Mouse (Mus musculus): ENCODE results near the gene Acad12.
"Not testable (repeated sequence)": the region's sequence is repeated elsewhere in the genome, so short reads cannot be mapped to it uniquely, and the experiment has no call there.

Gene Acad12

DNA sequence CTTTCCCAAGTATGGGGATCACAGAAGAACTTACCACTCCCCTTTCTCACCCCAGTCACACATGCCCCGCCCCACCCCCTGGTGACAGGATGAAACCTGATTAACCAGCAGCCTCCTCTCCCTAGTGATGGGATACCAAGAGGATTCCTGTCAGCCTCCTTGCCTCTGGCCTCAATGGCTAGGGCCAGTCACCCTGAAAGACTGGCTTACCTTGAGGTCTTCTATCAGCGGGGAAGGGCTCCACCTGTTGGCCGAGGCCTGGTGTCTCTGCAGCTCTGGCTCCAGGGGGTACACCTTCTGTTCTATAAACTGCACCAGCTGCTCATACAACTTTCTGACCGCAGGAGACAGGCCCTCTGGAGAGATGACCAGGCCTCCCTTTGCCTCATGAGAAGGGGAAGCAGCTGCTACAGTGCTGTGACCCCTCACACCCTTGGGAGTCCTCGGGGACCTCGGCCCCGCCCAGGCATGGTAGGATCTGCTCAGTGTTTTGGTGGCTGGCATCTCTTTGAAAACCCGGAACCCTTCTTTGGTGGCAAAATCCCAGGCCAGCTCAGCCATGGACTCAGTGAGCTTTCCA lies 9.1 kb downstream of the Acad12 start:
- DNase-seq = not testable (repeated sequence)

DNA sequence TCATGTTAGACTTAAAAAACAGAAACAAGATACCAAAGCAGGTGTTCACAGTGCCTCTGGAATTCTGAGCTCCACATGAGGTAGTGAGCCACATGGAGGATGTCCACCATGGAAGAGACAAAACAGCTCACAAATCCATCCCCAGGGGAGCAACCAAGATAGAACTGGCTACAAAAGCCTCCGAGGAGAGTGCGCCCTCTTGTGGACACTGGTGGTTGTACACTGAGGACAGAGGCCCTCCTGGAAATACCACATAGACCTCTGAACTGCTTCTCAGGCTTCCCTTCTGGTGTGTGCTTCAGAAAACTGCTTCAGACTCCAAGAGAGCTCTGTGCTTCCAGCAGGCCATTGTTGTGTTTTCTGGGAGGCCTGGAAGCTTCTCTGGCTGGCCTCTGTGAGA lies 12.6 kb downstream of the Acad12 start:
- DNase-seq = peak; percentile 57

DNA sequence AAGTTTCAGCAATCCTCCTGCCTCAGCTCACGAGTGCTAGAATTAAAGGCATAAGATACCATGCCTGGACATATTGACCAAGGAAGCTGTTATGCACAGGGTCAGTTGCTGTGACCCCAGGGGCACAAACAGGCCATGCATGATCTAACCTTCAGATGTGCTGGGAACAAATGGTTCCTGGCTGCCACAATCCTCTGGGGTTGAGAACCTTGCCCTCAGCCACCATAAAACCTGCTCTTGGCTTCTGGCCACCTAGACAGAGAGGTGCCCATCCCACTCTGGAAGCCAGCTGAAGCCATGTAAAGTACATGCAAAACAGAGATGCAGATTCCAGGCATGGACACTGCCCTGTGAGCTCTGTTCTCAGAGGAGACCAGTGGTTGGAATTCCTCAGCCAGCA lies 14.9 kb downstream of the Acad12 start:
- not testable (repeated sequence) for DNase-seq

DNA sequence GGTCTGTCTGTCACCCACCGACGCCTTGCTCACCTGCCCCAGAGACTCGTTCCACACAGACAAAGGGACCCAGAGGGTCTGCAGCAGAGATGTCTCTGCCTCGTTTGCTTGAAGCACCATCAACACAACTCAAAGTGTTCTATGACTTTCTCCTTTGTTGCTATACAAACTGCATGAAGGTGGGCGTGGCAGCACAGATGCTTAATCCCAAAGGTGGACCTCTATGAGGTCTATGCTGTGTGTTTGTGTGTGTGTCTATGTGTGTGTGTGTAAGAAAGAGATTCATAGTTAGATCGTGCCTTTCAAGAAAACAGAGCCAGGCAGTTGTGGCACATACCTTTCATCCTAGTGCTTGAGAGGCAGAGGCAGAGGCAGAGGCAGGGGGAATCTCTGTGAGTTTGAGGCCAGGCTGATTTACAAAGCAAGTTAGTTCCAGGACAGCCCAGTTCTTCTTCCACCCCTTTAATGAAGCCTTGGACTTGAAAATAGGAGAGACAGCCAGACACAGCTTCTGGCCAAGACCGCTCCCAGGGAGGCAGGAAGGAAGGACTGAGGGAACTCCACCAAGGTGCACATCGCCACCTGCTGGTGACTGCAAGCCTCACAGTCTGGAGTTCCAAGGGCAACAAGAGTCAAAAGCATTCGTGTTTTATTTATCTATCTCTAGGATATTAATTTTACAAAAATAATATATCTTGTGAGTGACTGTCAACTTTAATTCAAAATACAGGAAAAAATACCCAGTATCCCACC lies 17.0 kb downstream of the Acad12 start:
- DNase-seq = peak; percentile 83

DNA sequence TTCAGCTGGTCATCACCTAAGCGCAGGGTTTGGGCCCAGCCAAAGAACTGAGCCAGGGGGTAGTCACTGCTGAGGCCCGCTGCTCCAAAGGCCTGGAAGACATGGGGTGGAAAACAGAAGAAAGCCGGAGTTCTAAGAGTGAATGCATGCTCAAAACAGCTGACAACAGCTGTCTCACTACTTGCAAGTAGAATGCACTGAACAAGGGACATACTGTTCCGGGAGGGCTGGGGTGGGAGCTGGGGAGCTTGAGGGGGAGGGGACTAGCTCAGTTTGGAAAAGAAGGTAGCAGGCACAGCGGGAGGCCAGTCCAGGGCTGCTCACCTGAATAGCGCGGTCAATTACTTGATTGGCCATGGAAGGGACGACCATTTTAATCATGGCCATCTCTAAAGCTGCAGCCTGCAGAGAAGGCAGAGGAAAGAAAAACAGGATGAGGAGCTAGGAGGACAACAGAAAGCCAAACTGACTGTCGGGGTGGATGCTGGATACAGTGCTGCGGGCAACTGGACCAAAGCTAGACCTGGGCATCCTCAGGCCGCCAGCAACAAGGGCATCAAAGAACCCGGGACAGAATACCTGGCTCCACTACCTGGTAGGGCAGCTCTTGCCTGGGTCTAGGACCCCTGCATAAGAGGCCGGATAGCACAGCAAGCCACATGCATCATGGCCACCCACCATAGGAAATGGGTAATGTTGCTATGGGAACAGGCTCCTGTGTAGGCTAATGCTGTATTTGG lies 19.7 kb downstream of the Acad12 start:
- no peak for DNase-seq

DNA sequence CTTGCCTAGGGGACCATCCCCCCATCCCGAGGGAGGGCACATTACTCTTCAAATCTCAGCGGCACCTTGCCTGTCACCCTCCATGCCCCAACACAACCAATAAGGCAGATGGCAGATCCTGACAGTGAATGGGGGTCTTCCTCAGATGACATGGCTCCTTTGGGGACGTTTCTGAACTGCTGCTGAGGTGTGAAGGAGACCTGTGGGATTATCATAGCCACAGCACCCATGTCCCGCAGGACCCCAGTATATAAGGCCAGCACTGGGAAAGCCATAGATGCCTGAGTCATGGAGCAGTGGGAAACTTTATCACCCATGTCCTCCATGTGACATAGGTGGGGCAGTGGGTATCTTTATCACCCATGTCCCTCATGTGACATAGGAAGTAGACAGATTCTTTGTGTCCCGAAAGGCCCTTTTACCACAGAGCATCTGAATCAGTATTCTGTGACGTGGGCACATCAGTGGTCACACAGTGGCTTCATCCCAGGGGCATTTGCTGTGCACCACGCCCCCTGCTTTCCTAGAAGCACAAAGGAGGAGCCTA lies 20.7 kb downstream of the Acad12 start:
- no peak for DNase-seq

DNA sequence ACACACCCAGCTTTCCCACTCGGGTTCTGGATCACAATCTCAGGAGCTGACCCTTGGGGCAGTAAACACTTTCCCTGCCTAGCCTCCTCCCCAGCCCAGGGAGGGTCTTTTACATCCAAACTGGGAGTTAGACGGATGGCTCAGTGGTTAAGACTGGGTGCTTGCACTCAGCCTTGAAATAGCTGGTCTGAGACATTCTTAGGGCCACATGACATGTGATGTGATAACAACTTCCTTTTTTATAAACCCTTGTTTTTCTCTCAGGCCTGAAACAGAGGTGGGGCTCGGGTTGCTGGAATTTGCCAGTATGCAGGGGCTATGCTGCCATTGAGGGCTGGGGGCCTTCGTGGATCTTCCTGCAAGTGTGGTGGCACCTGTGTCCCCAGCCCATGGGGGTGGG lies 21.4 kb downstream of the Acad12 start:
- no peak for DNase-seq

DNA sequence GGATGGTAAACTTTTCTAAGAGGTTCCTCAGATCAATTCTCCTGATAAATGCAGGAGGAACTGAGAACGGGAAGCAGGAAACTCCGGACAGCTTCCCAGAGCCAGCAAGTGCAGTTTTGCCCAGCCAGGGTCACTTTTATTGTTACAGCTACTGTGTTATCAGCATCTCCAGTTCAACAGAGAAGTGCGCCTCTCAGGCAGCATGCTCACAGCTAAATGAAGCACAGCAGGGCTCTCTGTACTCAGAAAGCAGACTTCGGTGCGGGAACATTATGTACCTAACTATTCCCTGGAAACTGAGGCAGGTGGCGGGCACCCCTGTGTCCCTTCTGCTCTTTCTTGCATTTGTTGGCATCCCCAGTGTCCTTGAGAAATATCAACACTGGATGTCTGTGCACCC lies 22.5 kb downstream of the Acad12 start:
- DNase-seq = no peak

DNA sequence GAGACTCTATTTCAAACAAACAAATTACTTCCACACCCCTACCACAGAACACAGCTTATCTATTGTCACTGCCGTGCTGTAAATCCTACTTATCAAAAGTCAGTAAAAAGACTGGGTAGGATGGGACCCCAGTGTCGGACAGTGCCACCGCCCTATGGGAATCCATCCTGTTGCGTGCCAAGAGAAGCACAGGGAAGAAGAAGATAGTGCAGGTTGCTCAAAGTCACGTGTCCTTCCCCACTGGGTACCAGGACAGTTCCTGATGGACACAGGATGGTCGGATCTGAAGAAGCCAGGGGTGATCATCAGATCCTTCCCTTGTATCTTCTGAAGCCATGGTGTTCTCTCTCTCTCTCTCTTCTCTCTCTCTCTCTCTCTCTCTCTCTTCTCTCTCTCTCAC lies 23.0 kb downstream of the Acad12 start:
- no peak for DNase-seq

DNA sequence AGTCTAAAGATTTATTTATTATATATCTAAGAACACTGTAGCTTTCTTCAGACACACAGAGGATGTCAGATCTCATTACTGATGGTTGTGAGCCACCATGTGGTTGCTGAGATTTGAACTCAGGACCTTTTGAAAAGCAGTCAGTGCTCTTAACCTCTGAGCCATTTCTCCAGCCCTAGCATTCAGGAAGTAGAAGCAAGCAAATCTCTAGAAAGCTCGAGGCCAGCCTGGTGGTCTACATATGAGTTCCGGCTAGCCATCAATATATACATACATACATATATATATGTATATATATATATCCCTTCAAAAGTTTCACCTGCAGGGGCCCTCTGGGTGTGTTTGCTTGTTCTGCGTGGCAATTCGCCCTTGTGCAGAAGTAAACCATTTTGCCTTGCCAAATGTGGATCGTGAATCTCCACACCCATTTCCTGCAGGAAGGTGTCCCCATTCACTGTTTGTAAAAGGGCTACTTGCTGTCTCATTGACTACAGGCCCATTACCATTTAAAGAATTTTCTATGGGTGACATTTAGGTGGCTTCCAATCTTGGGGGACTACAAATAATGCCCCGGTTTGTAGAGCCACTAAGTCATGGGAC lies 23.9 kb downstream of the Acad12 start:
- DNase-seq = no peak

DNA sequence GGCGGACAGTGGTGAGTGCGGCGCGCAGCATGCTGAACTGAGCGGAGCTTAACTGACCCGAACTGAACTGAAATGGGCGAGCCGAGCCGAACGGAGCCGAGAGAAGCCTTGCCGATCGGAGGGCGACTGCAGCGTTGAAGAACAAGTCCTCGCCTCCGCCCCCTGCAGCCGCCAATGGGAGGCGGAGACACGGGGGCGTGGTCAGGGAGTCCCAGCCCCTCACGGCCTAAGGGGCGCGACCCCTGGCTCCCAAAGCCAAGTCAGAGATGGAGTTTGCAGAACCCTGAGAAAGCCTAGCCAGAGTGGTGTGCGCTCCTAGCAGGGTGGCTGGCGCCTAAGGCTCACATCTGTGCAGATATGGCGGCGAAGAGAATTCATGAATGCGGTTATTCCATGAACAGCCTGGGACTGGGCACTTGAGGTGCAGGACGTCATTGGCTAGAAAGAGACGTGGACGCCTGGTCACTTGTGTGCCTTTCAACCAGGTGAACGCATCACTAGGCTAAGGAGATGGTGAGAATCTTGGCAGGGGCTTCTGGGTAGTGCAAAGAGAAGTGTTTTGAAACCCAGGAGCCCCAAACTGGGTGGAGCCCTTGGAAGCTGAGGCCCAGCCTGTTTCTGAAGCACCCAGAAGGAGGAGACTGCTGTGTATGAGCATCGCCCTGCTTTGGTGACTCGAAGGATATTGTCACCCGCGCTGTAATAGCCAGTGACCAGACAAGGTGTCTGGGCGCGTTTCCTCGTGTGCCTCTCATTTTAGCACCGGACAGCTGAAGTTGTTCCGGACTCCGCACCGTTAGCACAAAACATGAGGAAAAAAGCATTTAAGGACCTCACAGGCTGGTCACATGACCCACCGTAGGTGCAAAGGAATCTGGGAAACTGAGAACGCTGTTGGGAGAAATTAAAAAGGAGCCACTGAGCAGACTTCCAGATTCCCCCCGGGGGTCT lies 25.0 kb downstream of the Acad12 start, which contains the start of gene Aldh2:
Gene Aldh2 (minus strand): TSS at position 374 of the 951 bp plus-strand sequence.
- DNase-seq = peak; percentile 73

DNA sequence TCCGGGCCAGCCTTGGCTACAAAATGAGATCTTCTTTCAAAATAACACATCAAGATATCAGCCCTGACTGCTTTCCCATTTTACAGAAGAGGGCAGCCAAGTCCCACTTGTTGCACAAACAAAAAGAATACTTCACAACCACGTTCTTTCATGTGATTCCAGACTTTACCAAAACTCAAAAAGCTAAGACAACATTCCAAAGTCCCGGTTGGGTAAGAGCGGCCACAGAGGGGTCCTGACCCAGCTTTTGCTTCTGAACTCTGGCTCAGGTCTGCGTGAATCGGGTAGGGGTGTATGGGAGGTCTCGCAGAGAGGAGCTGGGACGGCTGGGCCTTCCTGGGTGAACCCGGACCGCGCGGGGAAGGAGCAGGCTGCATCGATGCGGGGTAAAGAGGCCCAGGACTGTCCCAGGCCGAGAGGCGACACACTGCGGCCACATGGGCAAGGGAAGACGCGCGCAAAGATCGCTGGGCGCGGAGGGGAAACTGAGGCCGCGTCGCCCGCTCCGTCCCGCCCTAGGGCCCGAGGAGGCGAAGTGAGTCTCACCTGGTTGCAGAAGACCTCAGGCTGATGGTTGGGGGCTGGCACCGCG lies 25.8 kb downstream of the Acad12 start:
- DNase-seq = no peak

DNA sequence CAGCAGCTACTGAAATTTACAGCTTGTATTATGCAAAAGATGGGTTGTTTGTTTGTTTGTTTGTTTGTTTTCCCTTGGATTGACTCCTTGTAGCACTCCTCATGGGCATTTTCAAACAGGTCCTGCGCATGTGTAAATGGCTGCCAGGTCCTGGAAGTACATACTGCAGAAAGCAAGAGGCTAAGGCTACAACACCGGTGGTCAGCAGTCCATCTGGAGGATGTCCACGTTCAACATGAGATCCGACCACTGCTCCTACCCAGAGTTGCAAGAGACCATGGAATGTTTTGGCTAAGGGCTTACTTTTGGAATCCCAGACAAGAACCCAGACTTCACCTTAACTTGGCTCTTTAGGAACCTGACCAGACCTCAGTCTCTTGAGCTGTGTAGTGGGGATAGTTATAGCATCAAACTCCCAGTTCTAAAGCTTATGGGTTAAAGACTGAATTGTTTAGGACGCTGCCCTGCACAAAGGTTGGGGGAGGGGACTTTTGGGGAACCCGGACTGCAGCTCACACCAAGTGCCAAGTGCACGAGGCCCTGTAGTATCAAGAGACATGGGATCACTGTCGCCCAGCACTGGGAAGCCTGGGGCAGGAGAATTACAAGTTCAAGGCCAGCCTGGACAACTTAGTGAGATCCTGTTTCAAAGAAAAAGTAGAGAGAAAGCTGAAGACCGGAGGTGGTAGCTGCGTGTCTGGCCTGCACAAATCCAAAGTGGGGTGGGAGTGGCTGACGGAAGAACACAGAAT lies 26.5 kb downstream of the Acad12 start:
- DNase-seq = no peak

DNA sequence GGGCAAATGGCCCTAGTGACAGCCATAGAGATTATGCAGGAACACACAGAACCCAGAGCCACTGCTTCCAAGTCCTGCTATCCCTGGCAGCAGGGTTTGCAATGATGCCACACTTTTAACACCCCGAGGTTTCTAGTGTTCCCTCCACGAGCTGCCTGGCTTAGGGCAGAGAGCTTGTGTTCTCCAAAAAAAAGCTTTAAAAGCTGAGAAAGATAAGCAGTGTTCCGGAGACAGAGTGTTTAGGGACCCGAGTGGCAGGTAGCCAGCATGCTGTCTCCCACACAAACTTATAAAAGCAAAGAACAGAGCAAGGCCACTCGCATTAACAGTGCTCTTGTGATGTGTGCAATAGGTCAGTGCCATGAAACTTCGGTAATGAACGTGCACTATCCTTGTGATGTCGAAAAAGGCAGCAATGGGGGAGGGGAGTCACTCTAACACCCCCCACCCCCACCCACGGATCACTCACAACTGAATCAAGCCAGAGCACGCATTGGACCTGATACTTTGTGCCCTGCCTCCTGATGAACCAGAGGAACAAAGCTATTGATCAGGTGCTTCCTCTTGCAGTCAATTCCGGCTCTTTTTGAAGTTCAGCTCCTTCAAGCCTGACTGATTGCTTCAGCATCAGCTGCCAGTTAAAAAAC lies 27.2 kb downstream of the Acad12 start:
- DNase-seq = no peak

DNA sequence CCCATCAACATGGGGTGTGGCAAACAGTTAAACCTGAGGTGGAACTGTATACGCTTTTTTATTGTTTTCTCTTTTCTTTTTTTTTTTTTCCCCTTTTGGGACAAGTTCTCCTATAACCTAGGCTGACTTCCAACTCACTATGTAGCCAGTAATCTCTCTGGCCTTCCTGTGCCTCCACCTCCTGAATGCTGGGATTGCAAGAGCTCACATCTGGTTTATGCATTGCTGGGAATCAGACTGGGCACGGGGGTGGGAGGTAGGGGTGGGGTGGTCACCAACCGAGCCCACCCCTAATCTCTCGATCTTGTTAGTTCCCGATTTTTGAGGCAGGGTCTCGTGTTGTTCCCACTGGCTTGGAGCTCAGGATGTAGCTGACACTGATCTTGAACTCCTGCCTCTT lies 28.8 kb downstream of the Acad12 start:
- no peak for DNase-seq

DNA sequence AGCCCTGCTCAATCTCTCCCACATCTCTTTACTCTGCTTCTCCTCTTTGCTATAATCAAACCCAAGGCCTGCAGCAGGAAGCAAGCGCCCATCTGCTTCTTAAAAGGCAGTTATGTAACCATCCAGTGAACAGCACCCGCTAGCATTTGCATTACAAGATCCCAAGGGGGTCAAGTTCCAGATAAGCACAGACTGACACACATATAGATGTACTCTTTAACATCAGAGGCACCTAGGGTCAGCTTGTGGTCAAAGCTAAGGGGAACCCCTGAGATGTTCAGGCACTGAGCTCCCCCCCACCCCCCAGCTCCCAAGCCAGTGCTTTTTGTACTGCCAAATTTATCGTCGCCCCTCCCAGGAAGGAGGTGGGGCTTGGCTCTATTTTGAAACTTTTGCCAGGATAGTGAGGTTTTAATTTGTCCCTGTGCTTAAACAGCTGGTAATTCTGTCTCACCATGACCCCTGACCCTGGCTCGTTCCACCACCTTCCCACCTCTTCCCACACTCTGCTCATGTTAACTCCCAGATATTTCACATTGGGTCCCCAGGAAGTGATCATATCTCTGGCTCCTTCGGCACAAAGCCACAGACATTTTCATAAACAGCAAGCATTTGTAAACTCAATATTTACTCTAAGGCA lies 32.2 kb downstream of the Acad12 start:
- DNase-seq = no peak

DNA sequence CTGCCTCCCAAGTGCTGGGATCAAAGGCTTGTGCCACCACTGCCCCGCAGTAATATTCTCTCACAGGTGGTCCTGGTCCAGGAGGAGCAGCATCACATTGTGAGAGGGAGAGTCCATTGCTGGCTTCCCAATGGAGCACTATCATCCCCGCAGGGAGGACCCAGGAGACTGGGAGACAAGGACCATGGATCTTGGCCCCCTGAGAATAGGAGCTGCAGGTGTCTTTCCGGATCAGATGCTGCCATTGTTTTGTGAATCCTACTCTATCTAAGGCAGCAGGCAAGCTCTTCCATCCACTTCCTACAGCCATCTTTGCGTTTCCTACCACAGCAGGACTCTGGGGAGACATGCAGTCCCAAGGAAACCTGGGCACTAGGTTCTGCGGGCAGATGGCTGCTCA lies 33.0 kb downstream of the Acad12 start:
- DNase-seq = no peak

DNA sequence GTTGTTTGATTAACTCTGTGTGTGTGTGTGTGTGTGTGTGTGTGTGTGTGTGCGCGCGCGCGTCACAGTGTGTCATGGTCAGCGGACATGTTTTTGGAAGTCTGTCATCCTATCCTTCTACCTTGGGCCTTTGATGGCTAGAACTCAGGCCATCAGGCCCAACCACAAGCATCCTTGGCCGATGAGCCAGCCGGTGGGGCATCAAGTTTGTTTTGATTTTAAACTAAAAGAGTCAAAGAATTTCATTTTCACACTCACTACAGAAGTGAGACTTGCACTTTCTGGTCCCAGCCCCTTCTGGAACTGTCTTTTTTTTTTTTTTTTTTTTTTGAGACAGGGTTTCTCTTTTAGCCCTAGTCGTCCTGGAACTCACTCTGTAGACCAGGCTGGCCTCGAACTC lies 33.7 kb downstream of the Acad12 start:
- DNase-seq = no peak

DNA sequence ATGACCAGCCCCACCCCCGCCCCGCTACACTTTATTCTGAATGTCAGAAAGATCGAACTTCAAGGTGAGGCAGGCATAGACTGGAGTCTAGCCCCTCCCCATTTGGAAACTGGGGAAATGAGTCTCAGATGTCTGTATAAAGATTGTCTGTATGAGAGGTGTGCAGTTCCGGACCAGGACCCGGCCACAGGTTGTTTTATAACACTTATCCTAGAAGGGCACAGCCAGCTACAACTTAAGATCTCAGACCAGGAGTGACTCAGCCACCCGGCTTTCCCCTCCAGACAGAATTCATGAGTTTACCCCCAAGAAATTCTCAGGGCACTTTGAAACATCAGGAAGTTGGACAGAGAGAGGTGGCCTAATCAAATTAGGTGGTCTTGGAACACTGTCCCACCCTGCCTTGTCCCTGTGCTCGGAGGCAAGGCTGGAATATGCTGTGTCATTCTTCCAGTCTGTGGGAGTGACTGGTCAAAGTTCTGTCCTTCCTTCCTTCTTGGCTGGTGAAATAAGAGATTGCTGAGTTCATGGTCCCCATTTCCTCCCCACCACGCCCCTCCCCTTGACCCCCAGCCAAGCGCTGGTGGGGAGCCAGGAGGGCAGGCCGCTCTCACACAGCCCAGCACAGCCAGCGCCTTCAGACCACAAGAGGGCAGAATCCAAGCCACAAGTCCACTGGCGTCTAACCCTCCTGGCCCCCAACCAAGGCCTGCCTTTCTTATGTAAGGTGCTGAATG lies 34.8 kb downstream of the Acad12 start:
- peak; percentile 78 for DNase-seq

All from cerebellum, adult 9-11 months (tissue).